ENCODE assay signal across 26 mouse cellular contexts in the genomic region with DNA sequence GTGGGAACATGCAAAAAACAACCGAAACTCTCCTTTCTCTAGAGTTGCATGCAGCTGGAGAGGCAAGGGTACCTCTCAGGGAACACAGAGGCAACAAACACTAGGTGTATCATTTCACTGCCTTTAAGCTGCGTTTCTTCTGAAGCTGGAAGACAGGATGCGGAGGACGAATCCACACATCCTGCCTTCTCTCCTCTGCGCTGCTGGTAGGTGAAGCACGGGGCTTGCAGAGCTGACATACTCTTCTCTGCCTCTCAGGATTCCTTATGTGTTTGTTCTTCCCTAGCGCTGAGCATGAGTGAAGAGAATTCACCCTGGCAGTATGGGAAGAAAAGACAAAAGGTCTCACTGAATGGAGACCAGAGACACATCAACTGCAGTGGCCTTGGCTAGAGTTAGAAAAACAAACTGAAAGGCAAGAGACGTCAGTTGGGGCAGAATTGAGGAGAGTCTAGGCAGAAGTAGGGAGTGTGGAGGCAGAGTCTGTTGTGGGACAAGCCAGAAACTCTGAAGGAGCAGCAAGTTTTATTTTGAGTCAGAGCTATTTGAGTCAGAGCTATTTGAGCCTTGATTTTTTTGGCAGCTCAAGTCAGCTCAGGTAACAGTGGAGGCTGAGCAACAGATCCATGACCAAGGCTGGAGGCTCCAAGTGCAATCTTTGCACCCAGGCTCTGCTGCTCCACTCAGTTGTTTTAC.
DNase-seq lines count a peak whose midpoint lies in the region; ATAC-seq lines count a peak whose summit lies in the region.
"Had no signal": no experiment of that assay in that cellular context is flagged by ENCODE, and none has a peak within 500 bp of the region (broad histone marks: within the 10 kb centered on the region; RNA-seq: fewer than 3 reads in every experiment).

No protein-coding gene starts in this region.

- 0 out of 2 replicates have a peak overlapping the region, but pooled peaks have one; percentile 3 for H3K27ac ChIP-seq in forebrain, embryonic 10.5 days
- no peak overlapping the region for H3K27ac ChIP-seq in forebrain, embryonic 16.5 days (ENCODE audit: low read length)
- H3K27ac ChIP-seq: embryonic facial prominence, embryonic 13.5 days; forebrain, embryonic 13.5 days; heart, embryonic 10.5 days; hindbrain, embryonic 15.5 days; limb, embryonic 15.5 days; liver, embryonic 14.5 days; midbrain, embryonic 15.5 days; neural tube, embryonic 13.5 days had no signal

- 71% methylated on average over 8 of the region's 8 CpGs for WGBS in forebrain, embryonic 10.5 days
- 69% methylated on average over 8 of the region's 8 CpGs for WGBS in forebrain, embryonic 16.5 days

- no peak for DNase-seq in forebrain, embryonic 10.5 days (ENCODE audit: extremely low spot score, low spot score)
- peak; percentile 45 for DNase-seq in 3T3-L1 (ENCODE audit: low read depth, low spot score)
- DNase-seq in Muller cell, postnatal 12 days (ENCODE audit: inconsistent ontology term) = peak; percentile 9
- peak; percentile 73 for DNase-seq in induced T-regulatory cell, adult 2 months (ENCODE audit: low read depth)
- DNase-seq in urinary bladder, postnatal 4 days (ENCODE audit: low spot score in 2 of 2) = no peak
- DNase-seq in cerebellum, adult 11 months = no peak
- no peak for DNase-seq in kidney, adult 11 months
- DNase-seq: adrenal gland, postnatal 36 days; cerebellum, adult 2 months; cerebellum, postnatal 25 days; embryo, embryonic 11 days; heart, postnatal 4 days; kidney, postnatal 4 days; lung, embryonic 14.5 days; right cerebral cortex, postnatal 4 days had no signal

- H3K4me2 ChIP-seq in forebrain, embryonic 16.5 days (ENCODE audit: low read length) = no peak overlapping the region
- H3K4me2 ChIP-seq: embryonic facial prominence, embryonic 13.5 days; forebrain, embryonic 13.5 days; hindbrain, embryonic 15.5 days; limb, embryonic 15.5 days; lung, embryonic 14.5 days; midbrain, embryonic 15.5 days; neural tube, embryonic 13.5 days had no signal

- H3K4me1 ChIP-seq in forebrain, embryonic 10.5 days = no peaks in the 10 kb centered on the region
- no peaks in the 10 kb centered on the region for H3K4me1 ChIP-seq in forebrain, embryonic 16.5 days (replicated peaks; ENCODE audit: control insufficient read depth, insufficient read depth, low read length)
- H3K4me1 ChIP-seq: forebrain, embryonic 13.5 days; heart, embryonic 10.5 days; hindbrain, embryonic 15.5 days; limb, embryonic 15.5 days; midbrain, embryonic 15.5 days; neural tube, embryonic 13.5 days had no signal

- H3K9me3 ChIP-seq in forebrain, embryonic 10.5 days = no peaks in the 10 kb centered on the region
- H3K9me3 ChIP-seq in forebrain, embryonic 16.5 days (ENCODE audit: control insufficient read depth, low read length) = no peaks in the 10 kb centered on the region
- H3K9me3 ChIP-seq: embryonic facial prominence, embryonic 13.5 days; forebrain, embryonic 13.5 days; heart, embryonic 10.5 days; hindbrain, embryonic 15.5 days; limb, embryonic 15.5 days; midbrain, embryonic 15.5 days; neural tube, embryonic 13.5 days had no signal

- no peaks in the 10 kb centered on the region for H3K36me3 ChIP-seq in forebrain, embryonic 10.5 days (replicated peaks)
- no peaks in the 10 kb centered on the region for H3K36me3 ChIP-seq in forebrain, embryonic 16.5 days (ENCODE audit: control insufficient read depth, insufficient read depth)
- H3K36me3 ChIP-seq: embryonic facial prominence, embryonic 13.5 days; heart, embryonic 10.5 days; hindbrain, embryonic 15.5 days; limb, embryonic 15.5 days; midbrain, embryonic 15.5 days; neural tube, embryonic 13.5 days had no signal

- no peak for ATAC-seq in forebrain, embryonic 16.5 days
- ATAC-seq: forebrain, embryonic 13.5 days; intestine, embryonic 16.5 days; midbrain, embryonic 15.5 days had no signal

- H3K4me3 ChIP-seq in forebrain, embryonic 10.5 days = no peak overlapping the region
- no peak overlapping the region for H3K4me3 ChIP-seq in forebrain, embryonic 16.5 days (replicated peaks; ENCODE audit: low read length)
- H3K4me3 ChIP-seq: embryonic facial prominence, embryonic 13.5 days; erythroblast, embryonic 14.5 days; forebrain, embryonic 13.5 days; heart, embryonic 10.5 days; hindbrain, embryonic 15.5 days; limb, embryonic 15.5 days; midbrain, embryonic 15.5 days; neural tube, embryonic 13.5 days had no signal

- no peaks in the 10 kb centered on the region for H3K27me3 ChIP-seq in forebrain, embryonic 10.5 days (ENCODE audit: poor library complexity, severe bottlenecking)
- no peaks in the 10 kb centered on the region for H3K27me3 ChIP-seq in forebrain, embryonic 16.5 days (replicated peaks; ENCODE audit: control insufficient read depth, insufficient read depth, low read length)
- H3K27me3 ChIP-seq: embryonic facial prominence, embryonic 13.5 days; forebrain, embryonic 13.5 days; hindbrain, embryonic 15.5 days; limb, embryonic 15.5 days; midbrain, embryonic 15.5 days; neural tube, embryonic 13.5 days had no signal

- no peak overlapping the region for H3K9ac ChIP-seq in forebrain, embryonic 16.5 days (replicated peaks; ENCODE audit: low read depth, low read length)
- H3K9ac ChIP-seq: embryonic facial prominence, embryonic 13.5 days; forebrain, embryonic 13.5 days; hindbrain, embryonic 15.5 days; limb, embryonic 15.5 days; liver, embryonic 14.5 days; lung, embryonic 14.5 days; midbrain, embryonic 15.5 days; neural tube, embryonic 13.5 days had no signal

Comparison
In these comparisons a context has a peak if more than half of its experiments do, and no peak if none do; other contexts are left out.
1. DNase-seq: peak in 3T3-L1 (single experiment), Muller cell, postnatal 12 days (single experiment) and induced T-regulatory cell, adult 2 months (single experiment); none in forebrain, embryonic 10.5 days (single experiment), urinary bladder, postnatal 4 days (0 of 2), cerebellum, adult 11 months (single experiment) and kidney, adult 11 months (single experiment).